Mouse (Mus musculus) erythroblast, embryonic 14.5 days (primary cell): Measurements from ENCODE around the gene Drd4.

Experiments
- GATA1 ChIP-seq: IDR thresholded peaks from 2 replicates; pipeline ENCODE4 v1.6.1; 2012; ENCODE audit warnings: low read length, inconsistent platforms, mixed read lengths
- TAL1 ChIP-seq: IDR thresholded peaks from 3 replicates; pipeline ENCODE4 v1.6.1; 2012; ENCODE audit warnings: low read length, inconsistent platforms, mixed read lengths

DNA sequence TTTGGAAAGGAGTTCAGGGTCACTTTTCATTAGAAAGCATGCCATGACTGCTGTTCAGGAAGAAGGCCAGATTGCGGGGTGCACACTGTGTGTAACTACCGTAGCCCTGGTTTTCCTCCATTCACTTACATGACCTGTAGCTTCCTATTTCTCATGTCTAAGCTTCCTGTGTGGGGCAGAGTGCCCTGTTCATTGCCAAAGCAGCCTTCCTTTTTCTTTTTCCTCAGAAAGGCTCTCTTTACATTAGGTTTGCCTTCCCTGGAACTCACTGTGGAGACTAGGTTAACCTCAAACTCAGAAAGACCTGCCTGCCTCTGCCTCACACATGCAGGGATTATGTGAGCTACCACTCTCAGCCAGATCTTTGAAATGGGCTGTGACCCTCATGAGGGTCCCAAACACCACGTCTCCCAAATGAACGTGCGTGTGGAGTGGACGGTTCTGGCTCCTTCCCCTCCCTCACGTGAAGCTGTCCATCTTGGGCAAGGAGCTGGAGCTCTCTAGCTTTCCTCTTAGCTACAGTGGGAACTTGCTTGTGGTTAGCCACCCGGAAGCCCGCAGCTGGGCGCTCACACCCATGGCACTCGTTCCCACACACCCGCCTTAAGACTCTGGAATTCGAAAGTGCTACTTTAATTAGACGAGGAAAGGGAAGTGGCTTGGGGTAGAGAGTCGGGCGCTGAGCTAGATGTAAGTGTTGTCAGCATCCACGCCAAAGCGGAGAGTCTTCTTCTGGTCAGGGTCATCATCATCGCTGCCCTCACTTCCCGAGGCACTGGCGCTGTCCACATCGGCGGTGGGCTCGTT, 23.1 kb upstream of the Drd4 start:
- TF ChIP-seq GATA1, result no peak
- no peak for TF ChIP-seq TAL1
